Mouse (Mus musculus): ENCODE data around the gene Tcf21. TPM values are rescaled to one million over a fixed set of nuclear protein-coding genes. Genes with fewer than 3 reads are reported as not detected.

Tcf21 gene
- polyA plus RNA-seq, 1 experiment from 2014 or later, result 0.19 TPM

GRCm38 (mm10) chr10:22811921-22812320 is 8.1 kb downstream of the Tcf21 start:
- ATAC-seq, result no peak
- Histone ChIP-seq H3K27me3 (ENCODE audit: control insufficient read depth, insufficient read depth, low read depth, low read length) (peaks cover 45% of the 10 kb centered on the region), H3K9ac (ENCODE audit: low read depth, low read length) (no peak overlapping the region), H3K27ac (ENCODE audit: low read length) (no peak overlapping the region), H3K9me3 (replicated peaks; ENCODE audit: control insufficient read depth, low read length, poor library complexity, severe bottlenecking) (no peaks in the 10 kb centered on the region), H3K36me3 (ENCODE audit: control insufficient read depth, insufficient read depth, low read length) (no peaks in the 10 kb centered on the region), H3K4me2 (ENCODE audit: low read length) (no peak overlapping the region), H3K4me1 (ENCODE audit: control insufficient read depth, insufficient read depth, low read length) (no peaks in the 10 kb centered on the region), H3K4me3 (ENCODE audit: low read depth, low read length) (no peak overlapping the region)
- WGBS, result 11% methylated on average over 12 of the region's 12 CpGs

GRCm38 (mm10) chr10:22782684-22783083 is 37.3 kb downstream of the Tcf21 start:
- Histone ChIP-seq H3K27ac (ENCODE audit: low read length) (no peak overlapping the region), H3K4me3 (ENCODE audit: low read depth, low read length) (no peak overlapping the region), H3K4me2 (ENCODE audit: low read length) (no peak overlapping the region), H3K4me1 (ENCODE audit: control insufficient read depth, insufficient read depth, low read length) (no peaks in the 10 kb centered on the region), H3K9me3 (replicated peaks; ENCODE audit: control insufficient read depth, low read length, poor library complexity, severe bottlenecking) (no peaks in the 10 kb centered on the region), H3K9ac (ENCODE audit: low read depth, low read length) (no peak overlapping the region), H3K36me3 (ENCODE audit: control insufficient read depth, insufficient read depth, low read length) (no peaks in the 10 kb centered on the region), H3K27me3 (ENCODE audit: control insufficient read depth, insufficient read depth, low read depth, low read length) (no peaks in the 10 kb centered on the region)
- 56% methylated on average over 3 of the region's 3 CpGs for WGBS
- no peak for ATAC-seq

- Histone ChIP-seq H3K4me1 (ENCODE audit: control insufficient read depth, insufficient read depth, low read length) (no peaks in the 10 kb centered on the region), H3K4me2 (ENCODE audit: low read length) (no peak overlapping the region), H3K36me3 (ENCODE audit: control insufficient read depth, insufficient read depth, low read length) (no peaks in the 10 kb centered on the region), H3K4me3 (ENCODE audit: low read depth, low read length) (no peak overlapping the region), H3K27me3 (ENCODE audit: control insufficient read depth, insufficient read depth, low read depth, low read length) (no peaks in the 10 kb centered on the region), H3K9ac (ENCODE audit: low read depth, low read length) (no peak overlapping the region), H3K9me3 (replicated peaks; ENCODE audit: control insufficient read depth, low read length, poor library complexity, severe bottlenecking) (no peaks in the 10 kb centered on the region), H3K27ac (ENCODE audit: low read length) (no peak overlapping the region)
- ATAC-seq, result no peak
- WGBS, result 35% methylated on average over 4 of the region's 4 CpGs
Measured at GRCm38 (mm10) chr10:22781466-22781865, 38.5 kb downstream of the Tcf21 start.

GRCm38 (mm10) chr10:22777939-22778338 is 42.0 kb downstream of the Tcf21 start:
- no peak overlapping the region for H3K4me2 ChIP-seq (ENCODE audit: low read length)
- H3K36me3 ChIP-seq (ENCODE audit: control insufficient read depth, insufficient read depth, low read length), result no peaks in the 10 kb centered on the region
- no peak overlapping the region for H3K4me3 ChIP-seq (ENCODE audit: low read depth, low read length)
- no peak for ATAC-seq
- WGBS, result 19% methylated on average over 5 of the region's 5 CpGs
- no peak overlapping the region for H3K9ac ChIP-seq (ENCODE audit: low read depth, low read length)
- peaks cover 2% of the 10 kb centered on the region; the same call in 1 of the 2 replicates for H3K4me1 ChIP-seq (ENCODE audit: control insufficient read depth, insufficient read depth, low read length)
- no peaks in the 10 kb centered on the region for H3K27me3 ChIP-seq (ENCODE audit: control insufficient read depth, insufficient read depth, low read depth, low read length)
- H3K9me3 ChIP-seq (replicated peaks; ENCODE audit: control insufficient read depth, low read length, poor library complexity, severe bottlenecking), result no peaks in the 10 kb centered on the region
- no peak overlapping the region for H3K27ac ChIP-seq (ENCODE audit: low read length)

- ATAC-seq, result peak; percentile 80
Measured at GRCm38 (mm10) chr10:22776007-22776698, 43.8 kb downstream of the Tcf21 start.

GRCm38 (mm10) chr10:22775456-22775855 is 44.5 kb downstream of the Tcf21 start:
- ATAC-seq, result 0 out of 2 replicates have a peak, but pooled peaks have one; percentile 58
- Histone ChIP-seq H3K4me1 (ENCODE audit: control insufficient read depth, insufficient read depth, low read length) (peaks cover 2% of the 10 kb centered on the region; the same call in 1 of the 2 replicates), H3K36me3 (ENCODE audit: control insufficient read depth, insufficient read depth, low read length) (no peaks in the 10 kb centered on the region), H3K4me2 (ENCODE audit: low read length) (no peak overlapping the region), H3K4me3 (ENCODE audit: low read depth, low read length) (no peak overlapping the region), H3K27me3 (ENCODE audit: control insufficient read depth, insufficient read depth, low read depth, low read length) (no peaks in the 10 kb centered on the region), H3K27ac (ENCODE audit: low read length) (no peak overlapping the region), H3K9me3 (replicated peaks; ENCODE audit: control insufficient read depth, low read length, poor library complexity, severe bottlenecking) (no peaks in the 10 kb centered on the region), H3K9ac (ENCODE audit: low read depth, low read length) (no peak overlapping the region)
- 89% methylated on average over 2 of the region's 2 CpGs for WGBS

More at GRCm38 (mm10) chr10:22776007-22776698, 43.8 kb downstream of the Tcf21 start:
- H3K9me3 ChIP-seq (replicated peaks; ENCODE audit: control insufficient read depth, low read length, poor library complexity, severe bottlenecking), result no peaks in the 10 kb centered on the region
- H3K27me3 ChIP-seq (ENCODE audit: control insufficient read depth, insufficient read depth, low read depth, low read length), result no peaks in the 10 kb centered on the region
- peak overlapping the region; percentile 19; the same call in 1 of the 2 replicates for H3K4me2 ChIP-seq (ENCODE audit: low read length)
- peaks cover 2% of the 10 kb centered on the region; the same call in 1 of the 2 replicates for H3K4me1 ChIP-seq (ENCODE audit: control insufficient read depth, insufficient read depth, low read length)
- WGBS, result 11% methylated on average over 7 of the region's 7 CpGs
- H3K27ac ChIP-seq (ENCODE audit: low read length), result no peak overlapping the region
- no peak overlapping the region for H3K9ac ChIP-seq (ENCODE audit: low read depth, low read length)
- H3K4me3 ChIP-seq (ENCODE audit: low read depth, low read length), result no peak overlapping the region
- H3K36me3 ChIP-seq (ENCODE audit: control insufficient read depth, insufficient read depth, low read length), result no peaks in the 10 kb centered on the region

GRCm38 (mm10) chr10:22774626-22775025 is 45.3 kb downstream of the Tcf21 start:
- 90% methylated on average over 3 of the region's 3 CpGs for WGBS
- Histone ChIP-seq H3K4me1 (ENCODE audit: control insufficient read depth, insufficient read depth, low read length) (peaks cover 2% of the 10 kb centered on the region; the same call in 1 of the 2 replicates), H3K4me2 (ENCODE audit: low read length) (no peak overlapping the region), H3K27me3 (ENCODE audit: control insufficient read depth, insufficient read depth, low read depth, low read length) (no peaks in the 10 kb centered on the region), H3K36me3 (ENCODE audit: control insufficient read depth, insufficient read depth, low read length) (no peaks in the 10 kb centered on the region), H3K27ac (ENCODE audit: low read length) (no peak overlapping the region), H3K9ac (ENCODE audit: low read depth, low read length) (no peak overlapping the region), H3K4me3 (ENCODE audit: low read depth, low read length) (no peak overlapping the region), H3K9me3 (replicated peaks; ENCODE audit: control insufficient read depth, low read length, poor library complexity, severe bottlenecking) (no peaks in the 10 kb centered on the region)
- ATAC-seq, result no peak

Other genes starting within 250 kb of the Tcf21 start
- gene Slc2a12, start 175.2 kb downstream of the Tcf21 start, polyA plus RNA-seq (2015; fragmentation: Nextera tagmentation; extraction: Ambion mirVana), result 4.7 and 5.3 TPM in 2 replicates
- gene Tbpl1, start 88.2 kb downstream of the Tcf21 start, polyA plus RNA-seq (2015; fragmentation: Nextera tagmentation; extraction: Ambion mirVana), result 88.8 and 99.7 TPM in 2 replicates

All from midbrain, embryonic 16.5 days (tissue).